Mouse (Mus musculus) E14TG2a.4 (cell line): ENCODE data around the gene Rnf216.

Experiments used
- CTCF ChIP-seq: conservative IDR thresholded peaks from 2 replicates; pipeline ENCODE4 v1.5.1; 2014; ENCODE audit warnings: low read length
- NANOG ChIP-seq: IDR thresholded peaks from 2 replicates; pipeline ENCODE4 v1.6.1; 2014; ENCODE audit warnings: borderline replicate concordance, low read length, mixed read lengths
- POU5F1 ChIP-seq: IDR thresholded peaks from 2 replicates; pipeline ENCODE4 v1.6.1; 2014; ENCODE audit warnings: low read length, borderline replicate concordance

DNA sequence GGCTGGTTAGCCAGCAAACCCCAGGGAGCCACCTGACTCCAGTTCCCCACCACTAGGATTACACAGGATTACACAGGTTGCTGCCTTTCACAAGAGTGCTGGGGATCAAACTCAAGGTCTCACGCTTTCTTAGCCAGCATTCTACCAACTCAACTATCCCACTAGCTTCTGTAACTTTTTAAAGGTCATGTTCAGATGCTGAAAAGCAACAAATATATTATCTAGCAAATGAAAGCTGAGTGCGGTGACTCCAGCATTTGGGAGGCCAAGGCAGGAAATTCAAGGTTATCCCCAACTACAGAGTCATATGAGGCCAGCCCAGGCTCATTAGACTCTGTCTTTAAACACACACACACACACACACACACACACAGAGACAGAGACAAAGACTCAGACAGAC lies 9.6 kb downstream of the Rnf216 start:
- TF ChIP-seq CTCF (no peak), NANOG (no peak), POU5F1 (no peak)
